Mouse (Mus musculus): Measurements from ENCODE around the gene Capn5. TPM values are rescaled to one million over a fixed set of nuclear protein-coding genes. Genes with fewer than 3 reads are reported as not detected.

Capn5 gene
- polyA plus RNA-seq, 1 experiment from 2014 or later, result 18.7 TPM

DNA sequence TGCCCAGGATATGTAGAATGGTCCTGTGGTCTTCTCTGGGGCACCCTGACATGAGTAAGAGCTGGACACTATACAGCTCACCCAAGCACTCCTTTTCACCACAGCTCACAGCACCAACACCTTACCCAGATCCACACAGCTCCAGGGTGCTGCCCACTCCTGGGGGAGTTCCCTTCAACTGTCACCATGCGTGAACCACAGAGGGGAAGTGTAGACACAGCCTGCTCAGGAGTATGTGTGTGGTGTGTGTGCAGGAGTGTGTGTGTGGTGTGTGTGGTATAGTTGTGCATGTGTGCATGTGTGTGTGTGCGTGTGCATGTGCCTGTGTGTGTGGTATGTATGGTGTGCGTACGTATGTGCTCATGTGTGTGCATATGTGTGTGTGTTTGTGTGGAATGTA, 82.2 kb downstream of the Capn5 start:
- ATAC-seq, result no peak
- no peaks in the 10 kb centered on the region for H3K27me3 ChIP-seq (replicated peaks; ENCODE audit: control insufficient read depth, insufficient read depth, low read length)
- H3K36me3 ChIP-seq (ENCODE audit: control insufficient read depth, insufficient read depth), result peaks cover 8% of the 10 kb centered on the region
- H3K27ac ChIP-seq (ENCODE audit: low read length), result no peak overlapping the region
- 98% methylated on average over 4 of the region's 4 CpGs for WGBS
- H3K9me3 ChIP-seq (ENCODE audit: control insufficient read depth, low read length), result no peaks in the 10 kb centered on the region; the same call in 1 of the 2 replicates
- no peak overlapping the region for H3K4me2 ChIP-seq (ENCODE audit: low read length)
- H3K4me1 ChIP-seq (replicated peaks; ENCODE audit: control insufficient read depth, insufficient read depth, low read length), result no peaks in the 10 kb centered on the region
- no peak overlapping the region for H3K9ac ChIP-seq (replicated peaks; ENCODE audit: low read depth, low read length)
- H3K4me3 ChIP-seq (replicated peaks; ENCODE audit: low read length), result no peak overlapping the region

DNA sequence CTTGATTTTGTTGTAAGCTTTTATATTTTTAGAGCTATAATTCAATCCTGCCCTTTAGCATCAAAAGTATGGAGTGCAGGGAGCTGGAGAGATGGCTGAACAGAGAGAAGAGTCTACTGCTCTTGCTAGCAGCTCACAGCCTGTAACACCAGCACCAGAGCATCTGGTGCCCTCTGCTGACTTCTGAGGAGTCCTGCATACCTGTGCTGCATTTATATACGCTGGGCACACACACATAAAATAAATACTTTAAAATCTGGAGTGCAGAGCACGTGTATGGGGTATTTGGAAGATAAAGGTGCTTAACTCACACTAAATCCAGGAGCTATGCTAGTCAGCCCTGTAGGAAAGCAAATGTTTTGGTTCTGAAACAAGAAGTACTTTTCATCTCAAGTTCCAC, 91.7 kb downstream of the Capn5 start:
- Histone ChIP-seq H3K4me1 (replicated peaks; ENCODE audit: control insufficient read depth, insufficient read depth, low read length) (0 out of 2 replicates have a peak, but pooled peaks cover 2% of the 10 kb centered on the region), H3K9me3 (ENCODE audit: control insufficient read depth, low read length) (no peaks in the 10 kb centered on the region), H3K36me3 (ENCODE audit: control insufficient read depth, insufficient read depth) (no peaks in the 10 kb centered on the region), H3K9ac (replicated peaks; ENCODE audit: low read depth, low read length) (no peak overlapping the region), H3K4me3 (replicated peaks; ENCODE audit: low read length) (no peak overlapping the region), H3K27me3 (replicated peaks; ENCODE audit: control insufficient read depth, insufficient read depth, low read length) (no peaks in the 10 kb centered on the region), H3K27ac (ENCODE audit: low read length) (no peak overlapping the region), H3K4me2 (ENCODE audit: low read length) (no peak overlapping the region)
- ATAC-seq, result no peak
- 56% methylated on average over 2 of the region's 2 CpGs for WGBS

DNA sequence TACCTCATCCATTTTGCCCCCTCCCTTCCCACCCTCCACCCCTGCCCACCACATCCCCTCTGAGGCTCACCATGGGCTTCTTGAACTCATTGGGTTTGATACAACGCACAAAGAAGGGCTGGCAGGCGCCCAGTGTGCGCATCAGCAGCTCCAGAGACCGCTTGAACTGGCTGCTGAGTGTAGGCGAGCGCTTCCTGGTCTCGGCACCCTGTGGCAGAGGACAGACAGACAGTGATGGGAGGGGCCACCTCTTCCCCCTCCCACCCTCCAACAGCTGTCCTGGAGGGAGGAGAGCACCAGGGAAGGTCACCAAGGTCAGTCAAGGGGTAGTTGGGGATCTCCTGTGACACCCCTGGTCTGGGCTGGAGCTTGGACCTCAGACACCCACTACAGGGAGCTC, 92.8 kb downstream of the Capn5 start:
- Histone ChIP-seq H3K27ac (ENCODE audit: low read length) (no peak overlapping the region), H3K36me3 (ENCODE audit: control insufficient read depth, insufficient read depth) (no peaks in the 10 kb centered on the region), H3K9me3 (ENCODE audit: control insufficient read depth, low read length) (no peaks in the 10 kb centered on the region), H3K4me2 (ENCODE audit: low read length) (no peak overlapping the region), H3K4me3 (replicated peaks; ENCODE audit: low read length) (no peak overlapping the region), H3K9ac (replicated peaks; ENCODE audit: low read depth, low read length) (no peak overlapping the region), H3K4me1 (replicated peaks; ENCODE audit: control insufficient read depth, insufficient read depth, low read length) (0 out of 2 replicates have a peak, but pooled peaks cover 2% of the 10 kb centered on the region), H3K27me3 (replicated peaks; ENCODE audit: control insufficient read depth, insufficient read depth, low read length) (no peaks in the 10 kb centered on the region)
- no peak for ATAC-seq
- WGBS, result 72% methylated on average over 7 of the region's 7 CpGs

DNA sequence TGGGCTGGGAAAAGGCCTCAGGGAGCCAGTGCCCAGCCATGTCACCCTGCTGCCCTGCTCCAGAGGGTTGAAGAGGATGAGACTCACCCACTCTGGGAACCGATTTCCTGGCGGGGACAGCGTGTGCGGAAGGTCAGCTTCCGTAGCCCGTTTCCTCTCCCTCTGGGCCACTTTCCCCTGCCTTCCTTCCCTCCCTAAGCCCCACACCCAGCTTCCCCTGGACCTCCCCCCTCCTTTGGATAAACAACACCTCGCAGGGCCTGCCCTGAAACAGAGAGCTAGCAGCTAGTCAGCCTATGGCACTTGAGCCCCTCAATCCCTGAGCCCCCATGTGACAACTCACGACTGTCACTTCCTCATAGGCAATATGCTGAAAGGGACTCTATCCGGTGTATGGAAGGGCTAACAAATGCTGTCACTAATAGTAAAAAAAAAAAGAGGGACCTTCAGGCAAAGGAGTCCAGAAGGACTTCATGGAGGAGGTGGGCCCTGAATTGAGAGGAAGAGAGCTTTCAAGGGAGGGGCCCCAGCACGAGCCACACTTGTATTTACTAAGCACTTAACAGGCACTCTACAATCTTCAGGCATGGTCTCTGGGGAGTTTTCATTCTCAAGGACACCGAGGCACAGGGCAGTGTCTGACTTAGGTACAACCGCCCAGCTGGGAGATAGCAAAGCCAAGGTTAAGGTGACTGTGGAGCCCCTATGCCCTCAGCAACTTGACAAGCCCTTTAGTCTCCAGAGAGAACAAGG, 93.4 kb downstream of the Capn5 start:
- H3K27ac ChIP-seq (ENCODE audit: low read length), result no peak overlapping the region
- H3K4me3 ChIP-seq (replicated peaks; ENCODE audit: low read length), result no peak overlapping the region
- 72% methylated on average over 12 of the region's 12 CpGs for WGBS
- H3K9me3 ChIP-seq (ENCODE audit: control insufficient read depth, low read length), result no peaks in the 10 kb centered on the region
- no peaks in the 10 kb centered on the region for H3K27me3 ChIP-seq (replicated peaks; ENCODE audit: control insufficient read depth, insufficient read depth, low read length)
- no peak overlapping the region for H3K9ac ChIP-seq (replicated peaks; ENCODE audit: low read depth, low read length)
- ATAC-seq, result no peak
- no peaks in the 10 kb centered on the region for H3K36me3 ChIP-seq (ENCODE audit: control insufficient read depth, insufficient read depth)
- 0 out of 2 replicates have a peak, but pooled peaks cover 2% of the 10 kb centered on the region for H3K4me1 ChIP-seq (replicated peaks; ENCODE audit: control insufficient read depth, insufficient read depth, low read length)
- no peak overlapping the region for H3K4me2 ChIP-seq (ENCODE audit: low read length)

DNA sequence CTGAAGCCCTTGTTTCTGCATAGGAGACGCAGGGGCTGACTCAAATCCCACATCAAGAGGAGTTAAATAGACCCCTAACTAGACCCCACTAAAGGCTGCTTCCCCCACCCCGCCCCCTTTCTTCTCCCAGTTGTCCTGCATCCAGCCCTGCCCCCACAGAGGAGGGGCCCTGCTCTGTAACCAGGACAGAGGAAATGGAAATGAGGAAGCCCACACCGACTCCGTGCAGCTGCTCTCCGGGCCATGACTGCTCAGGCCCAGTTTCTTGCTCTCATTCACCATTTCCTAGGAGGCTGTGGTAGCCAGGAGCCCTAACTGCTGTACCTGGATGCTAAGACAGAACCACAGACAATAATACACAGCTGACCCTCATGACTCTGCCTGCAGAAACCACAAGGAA, 95.7 kb downstream of the Capn5 start:
- Histone ChIP-seq H3K4me2 (ENCODE audit: low read length) (no peak overlapping the region), H3K36me3 (ENCODE audit: control insufficient read depth, insufficient read depth) (no peaks in the 10 kb centered on the region), H3K4me1 (replicated peaks; ENCODE audit: control insufficient read depth, insufficient read depth, low read length) (0 out of 2 replicates have a peak, but pooled peaks cover 2% of the 10 kb centered on the region), H3K9me3 (ENCODE audit: control insufficient read depth, low read length) (no peaks in the 10 kb centered on the region), H3K4me3 (replicated peaks; ENCODE audit: low read length) (no peak overlapping the region), H3K27me3 (replicated peaks; ENCODE audit: control insufficient read depth, insufficient read depth, low read length) (no peaks in the 10 kb centered on the region), H3K9ac (replicated peaks; ENCODE audit: low read depth, low read length) (no peak overlapping the region), H3K27ac (ENCODE audit: low read length) (no peak overlapping the region)
- peak; percentile 75 for ATAC-seq
- 7% methylated on average over 5 of the region's 5 CpGs for WGBS

DNA sequence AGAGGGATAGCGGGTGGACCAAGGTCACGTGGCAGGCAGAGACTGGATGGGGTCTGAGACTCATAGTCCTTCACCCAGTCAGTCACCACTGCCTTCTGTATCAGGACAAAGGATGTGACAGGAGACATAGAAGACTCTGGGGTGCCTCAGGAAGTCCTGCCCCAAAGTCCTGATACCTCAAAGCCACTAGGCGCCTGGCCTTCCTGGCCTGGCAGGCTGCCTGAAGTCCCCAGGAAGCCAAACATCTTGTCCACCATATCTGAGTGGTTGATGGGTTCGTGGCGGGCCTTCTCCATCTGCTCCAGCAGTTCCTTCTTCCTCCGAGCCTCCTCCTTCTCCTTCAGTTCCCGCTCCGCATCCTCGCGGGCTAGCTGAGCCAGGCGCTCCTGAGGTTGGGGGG, 100.6 kb downstream of the Capn5 start:
- Histone ChIP-seq H3K4me2 (ENCODE audit: low read length) (no peak overlapping the region), H3K27ac (ENCODE audit: low read length) (no peak overlapping the region), H3K4me3 (replicated peaks; ENCODE audit: low read length) (no peak overlapping the region), H3K9ac (replicated peaks; ENCODE audit: low read depth, low read length) (no peak overlapping the region), H3K27me3 (replicated peaks; ENCODE audit: control insufficient read depth, insufficient read depth, low read length) (no peaks in the 10 kb centered on the region), H3K4me1 (replicated peaks; ENCODE audit: control insufficient read depth, insufficient read depth, low read length) (no peaks in the 10 kb centered on the region), H3K9me3 (ENCODE audit: control insufficient read depth, low read length) (no peaks in the 10 kb centered on the region), H3K36me3 (ENCODE audit: control insufficient read depth, insufficient read depth) (no peaks in the 10 kb centered on the region)
- ATAC-seq, result no peak
- WGBS, result 92% methylated on average over 11 of the region's 11 CpGs

DNA sequence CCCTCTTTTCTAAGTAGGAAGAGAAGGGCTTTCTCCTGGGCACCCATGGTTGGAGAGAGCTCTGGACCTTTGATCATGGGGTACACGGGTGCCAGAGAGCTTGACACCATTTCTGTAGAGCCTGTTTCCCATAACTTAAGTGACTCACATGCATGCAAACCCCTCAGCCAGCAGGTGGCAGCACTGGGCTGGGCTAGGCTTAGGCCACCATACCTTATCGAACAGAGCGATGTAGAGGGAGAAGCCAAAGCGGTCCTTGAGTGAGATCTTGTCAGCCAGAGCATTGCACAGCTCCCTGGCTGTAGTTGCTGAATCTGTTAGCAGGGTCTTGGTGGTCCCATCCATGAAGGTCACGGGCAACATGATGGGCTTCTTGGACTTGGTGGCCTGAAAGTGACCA, 106.5 kb downstream of the Capn5 start:
- 26% methylated on average over 5 of the region's 5 CpGs for whole genome bisulfite sequencing
- no peaks in the 10 kb centered on the region for H3K36me3 ChIP-seq (ENCODE audit: control insufficient read depth, insufficient read depth)
- ATAC-seq, result peak; percentile 65
- H3K4me2 ChIP-seq (ENCODE audit: low read length), result no peak overlapping the region
- no peaks in the 10 kb centered on the region for H3K27me3 ChIP-seq (replicated peaks; ENCODE audit: control insufficient read depth, insufficient read depth, low read length)
- H3K27ac ChIP-seq (ENCODE audit: low read length), result no peak overlapping the region
- no peak overlapping the region for H3K4me3 ChIP-seq (replicated peaks; ENCODE audit: low read length)
- H3K9ac ChIP-seq (replicated peaks; ENCODE audit: low read depth, low read length), result no peak overlapping the region
- no peaks in the 10 kb centered on the region for H3K9me3 ChIP-seq (ENCODE audit: control insufficient read depth, low read length)
- H3K4me1 ChIP-seq (replicated peaks; ENCODE audit: control insufficient read depth, insufficient read depth, low read length), result no peaks in the 10 kb centered on the region

Other genes starting within 250 kb of the Capn5 start
- 17.9 and 18.1 TPM in 2 replicates for gene Myo7a, start 58.8 kb downstream of the Capn5 start, polyA plus RNA-seq (2015; fragmentation: Nextera tagmentation; extraction: Ambion mirVana)
- 0.66 and 0.84 TPM in 2 replicates for gene Omp, start 32.8 kb downstream of the Capn5 start, polyA plus RNA-seq (2015; fragmentation: Nextera tagmentation; extraction: Ambion mirVana)
- gene B3gnt6, start 21.2 kb upstream of the Capn5 start, polyA plus RNA-seq (2015; fragmentation: Nextera tagmentation; extraction: Ambion mirVana), result 0.30 and 0.36 TPM in 2 replicates
- 8.5 and 9.1 TPM in 2 replicates for gene Acer3, start 142.9 kb upstream of the Capn5 start, polyA plus RNA-seq (2015; fragmentation: Nextera tagmentation; extraction: Ambion mirVana)
- 7.9 and 8.0 TPM in 2 replicates for gene Tsku, start 183.1 kb upstream of the Capn5 start, polyA plus RNA-seq (2015; fragmentation: Nextera tagmentation; extraction: Ambion mirVana)

All from forebrain, embryonic 16.5 days (tissue).